Mouse (Mus musculus): ENCODE results near the gene Ccnyl1.
"Not testable (repeated sequence)": the region's sequence is repeated elsewhere in the genome, so short reads cannot be mapped to it uniquely, and the experiment has no call there.

The Ccnyl1 gene

DNA sequence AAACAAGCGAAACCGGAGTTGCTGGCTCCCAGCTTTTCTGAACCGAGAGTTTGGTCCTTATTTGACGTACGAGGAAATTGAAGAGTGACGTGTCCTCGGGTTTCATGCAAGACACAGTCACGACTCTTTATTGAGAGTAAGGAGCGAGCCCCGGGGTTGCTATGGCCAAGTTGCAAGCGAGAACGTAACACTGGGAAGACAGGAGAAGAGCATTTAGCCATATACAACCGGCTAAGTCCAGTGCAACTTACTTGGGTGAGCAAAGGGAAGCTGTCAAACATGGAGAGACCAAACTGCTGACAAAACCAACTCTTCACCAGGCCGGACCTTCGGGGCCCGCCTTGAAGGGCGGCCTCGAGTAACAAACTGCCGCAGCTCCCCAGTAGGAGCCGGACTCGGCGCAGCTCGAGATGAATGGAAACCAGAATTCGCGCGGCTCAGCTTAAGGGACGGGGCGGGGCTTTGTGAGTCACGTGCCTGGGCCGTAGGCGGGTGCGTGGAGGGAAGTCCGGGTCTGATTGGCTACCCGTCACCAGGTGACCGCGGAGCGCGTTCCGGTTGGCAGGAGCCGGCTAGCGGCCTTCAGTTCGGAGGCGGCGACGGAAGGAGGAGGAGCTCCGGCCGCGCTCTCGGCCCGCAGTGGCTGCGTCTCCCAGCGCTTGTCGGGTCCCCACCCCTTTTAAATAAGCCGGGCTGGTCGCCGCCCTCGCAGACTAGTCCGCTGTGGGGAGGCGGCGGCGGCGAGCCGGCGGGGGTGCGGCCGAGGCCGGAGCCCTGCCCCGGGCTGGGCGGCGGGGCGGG lies at the start of gene Ccnyl1:
TSS of gene Ccnyl1 (plus strand) at position 243 of the 801 bp plus-strand sequence.
- peak; percentile 99 for DNase-seq (ENCODE audit: low spot score)

DNA sequence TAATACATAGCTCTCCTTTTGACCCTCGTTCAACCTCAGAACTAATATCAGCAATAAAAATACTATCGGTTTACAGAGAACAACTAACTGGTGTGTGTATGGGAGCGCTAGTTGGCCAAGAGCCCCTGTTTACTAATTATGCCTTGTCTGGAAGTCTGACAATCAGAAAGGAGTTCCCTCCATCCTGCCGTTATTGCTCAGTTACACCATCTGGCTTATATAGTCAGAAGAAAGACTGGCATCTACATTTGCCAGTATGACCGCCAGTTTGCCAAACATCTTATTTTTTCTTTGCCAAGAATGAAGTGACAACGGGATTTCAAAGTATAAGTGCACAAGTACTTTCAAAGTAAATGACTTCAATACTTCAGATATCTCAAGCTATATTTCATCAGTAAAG lies 49.2 kb upstream of the Ccnyl1 start:
- DNase-seq (ENCODE audit: low spot score), result no peak

DNA sequence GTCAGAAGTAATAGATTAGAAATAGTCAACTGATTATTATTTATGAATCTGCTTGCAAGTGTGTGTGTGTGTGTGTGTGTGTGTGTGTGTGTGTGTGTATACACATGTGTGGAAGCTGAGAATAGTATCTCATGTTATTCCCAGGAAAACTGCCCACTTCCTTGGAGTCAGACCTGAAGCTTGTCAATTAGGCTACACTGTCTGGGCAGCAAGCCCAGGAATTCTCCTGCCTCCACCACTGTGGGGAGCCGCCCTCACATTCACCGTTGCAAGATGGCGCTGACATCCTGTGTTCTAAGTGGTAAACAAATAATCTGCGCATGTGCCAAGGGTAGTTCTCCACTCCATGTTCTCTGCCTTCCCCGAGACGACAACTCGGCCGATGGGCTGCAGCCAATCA lies 47.7 kb upstream of the Ccnyl1 start:
- DNase-seq (ENCODE audit: low spot score), result not testable (repeated sequence)

DNA sequence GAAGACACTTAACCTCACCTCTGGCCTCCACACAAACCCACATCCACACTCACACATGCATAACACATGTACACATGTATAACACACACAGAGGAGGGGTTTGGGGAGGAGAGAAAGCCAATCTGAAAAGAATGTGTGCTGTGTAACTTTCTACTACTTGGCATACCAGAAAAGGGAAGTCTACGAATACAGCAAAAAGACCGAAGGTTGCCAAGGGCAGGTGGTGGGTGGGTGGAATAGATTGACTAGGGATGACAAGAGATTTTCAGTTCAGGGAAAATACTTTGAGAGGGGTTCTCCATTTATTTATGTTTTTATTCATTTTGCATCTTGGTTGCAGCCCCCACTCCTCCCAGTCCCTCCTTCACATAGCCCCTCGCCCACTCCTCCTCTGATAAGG lies 45.7 kb upstream of the Ccnyl1 start:
- DNase-seq (ENCODE audit: low spot score), result no peak

DNA sequence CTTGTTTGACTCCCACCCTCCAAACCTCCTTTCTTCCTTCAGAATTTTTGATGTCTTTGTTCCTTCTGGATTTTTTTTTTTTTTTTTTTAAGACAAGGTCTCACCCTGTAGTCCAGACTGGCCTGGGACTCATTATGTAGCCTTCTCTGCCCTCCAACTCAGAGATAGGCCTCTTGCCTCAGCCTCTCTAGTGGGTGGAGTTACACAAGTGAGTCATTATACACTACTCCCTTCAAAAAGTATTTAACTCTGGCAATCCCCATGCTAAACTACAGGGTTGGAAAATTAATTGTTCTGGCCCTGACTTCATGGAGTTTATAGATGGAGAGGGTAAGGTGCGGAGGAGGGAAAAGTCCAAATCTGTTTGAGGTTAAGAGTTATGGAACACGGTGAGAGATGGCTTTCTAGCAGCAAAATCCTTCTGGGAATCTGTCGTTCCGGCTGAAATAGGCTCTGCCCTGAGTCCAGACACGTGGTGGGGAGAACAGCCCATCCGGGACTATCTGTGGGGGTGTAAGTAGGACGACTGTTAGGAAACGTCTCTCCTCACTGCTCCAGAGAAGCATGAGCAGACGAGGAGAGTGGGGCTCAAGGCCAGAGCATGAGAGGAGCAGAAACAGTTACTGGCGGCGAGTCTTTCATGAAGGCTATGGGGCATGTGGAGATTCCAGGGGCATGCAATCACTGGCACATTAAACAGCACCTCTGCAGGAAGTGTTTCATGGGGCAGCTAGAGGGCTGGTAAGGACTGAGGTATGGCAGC lies 40.7 kb upstream of the Ccnyl1 start:
- DNase-seq (ENCODE audit: low spot score), result no peak

DNA sequence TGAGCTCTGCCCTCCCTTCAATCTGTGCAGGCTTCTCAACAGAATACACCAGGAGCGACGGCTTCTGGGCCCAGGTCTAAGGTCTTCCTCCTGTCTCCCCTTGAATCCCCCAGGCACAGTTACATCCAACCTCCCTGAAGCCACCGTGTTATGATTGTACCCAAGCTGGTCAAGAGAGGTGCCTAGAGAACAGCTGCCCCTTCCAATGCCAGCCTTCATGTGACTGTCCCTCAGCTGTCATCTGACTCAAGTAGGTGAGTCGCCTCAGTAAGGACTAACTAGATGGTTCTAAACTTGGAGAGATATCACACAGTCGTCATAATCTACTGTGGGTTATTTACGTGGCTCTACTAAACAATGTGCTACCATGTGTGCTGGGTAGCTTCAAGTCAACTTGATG lies 36.6 kb upstream of the Ccnyl1 start:
- no peak for DNase-seq (ENCODE audit: low spot score)

DNA sequence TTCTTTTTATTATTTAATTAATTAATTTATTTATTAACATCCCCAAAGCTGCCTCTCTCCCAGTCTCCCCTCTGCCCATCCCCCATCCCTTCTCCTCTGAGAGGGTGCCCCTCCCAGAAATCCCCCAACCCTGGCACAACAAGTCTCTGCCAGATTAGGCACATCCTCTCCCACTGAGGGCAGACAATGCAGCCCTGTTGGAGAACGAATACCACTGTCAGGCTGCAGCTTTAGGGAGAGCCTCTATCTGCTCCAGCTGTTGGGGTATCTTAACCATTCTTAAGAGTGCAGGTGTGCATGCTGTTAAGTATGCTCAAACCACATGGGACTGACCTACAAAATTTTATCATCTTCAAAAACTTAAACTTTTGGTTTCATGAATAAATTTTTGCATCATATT lies 34.8 kb upstream of the Ccnyl1 start:
- no peak for DNase-seq (ENCODE audit: low spot score)

DNA sequence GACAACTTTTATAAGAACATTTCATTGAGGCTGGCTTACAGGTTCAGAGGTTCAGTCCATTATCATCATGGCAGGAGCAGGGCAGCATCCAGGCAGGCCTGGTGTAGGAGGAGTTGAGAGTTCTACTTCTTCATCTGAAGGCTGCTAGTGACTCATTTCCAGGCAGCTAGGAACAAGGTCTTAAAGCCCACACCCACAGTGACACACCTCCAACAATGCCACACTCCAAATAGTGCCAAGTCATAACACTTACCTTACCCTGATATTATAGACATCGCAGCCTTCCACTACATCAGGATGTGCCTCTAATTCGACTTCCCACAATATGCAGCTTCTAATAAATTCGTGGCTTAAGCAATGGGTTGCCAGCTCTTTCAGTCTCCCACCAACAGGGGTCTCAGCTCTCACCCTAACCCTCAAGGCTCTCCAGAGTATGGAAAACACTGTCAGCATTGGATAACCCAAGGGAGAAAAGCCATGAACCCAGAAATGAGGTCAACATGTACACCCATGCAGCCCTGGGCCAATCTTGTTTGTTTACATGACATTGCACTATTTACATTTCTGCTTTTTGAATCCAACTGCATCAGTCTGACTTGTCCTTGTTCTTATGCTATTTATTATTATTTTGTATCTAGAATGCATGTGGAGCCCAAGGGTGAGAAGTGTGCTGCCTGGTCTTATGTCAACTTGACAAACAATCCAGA lies 33.7 kb upstream of the Ccnyl1 start:
- no peak for DNase-seq (ENCODE audit: low spot score)

DNA sequence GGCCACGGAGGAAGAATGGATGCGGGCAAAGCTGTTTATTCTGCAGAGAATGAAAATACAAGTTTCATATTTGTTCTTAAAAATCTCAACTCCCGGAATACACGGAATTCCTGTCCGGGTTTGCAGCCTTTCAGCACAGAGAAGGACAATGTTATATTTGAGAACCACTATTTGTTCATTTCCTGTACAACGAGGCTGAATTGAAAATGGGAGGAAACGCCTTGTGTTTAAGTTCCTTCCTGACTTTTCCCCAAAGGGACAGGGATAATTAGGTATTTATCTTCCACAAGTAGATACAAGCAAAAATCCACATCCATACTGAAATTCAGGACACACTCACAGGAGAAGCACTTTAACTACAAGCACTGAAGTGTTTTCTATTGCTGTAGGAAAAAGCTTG lies 31.4 kb upstream of the Ccnyl1 start:
- DNase-seq (ENCODE audit: low spot score), result no peak

DNA sequence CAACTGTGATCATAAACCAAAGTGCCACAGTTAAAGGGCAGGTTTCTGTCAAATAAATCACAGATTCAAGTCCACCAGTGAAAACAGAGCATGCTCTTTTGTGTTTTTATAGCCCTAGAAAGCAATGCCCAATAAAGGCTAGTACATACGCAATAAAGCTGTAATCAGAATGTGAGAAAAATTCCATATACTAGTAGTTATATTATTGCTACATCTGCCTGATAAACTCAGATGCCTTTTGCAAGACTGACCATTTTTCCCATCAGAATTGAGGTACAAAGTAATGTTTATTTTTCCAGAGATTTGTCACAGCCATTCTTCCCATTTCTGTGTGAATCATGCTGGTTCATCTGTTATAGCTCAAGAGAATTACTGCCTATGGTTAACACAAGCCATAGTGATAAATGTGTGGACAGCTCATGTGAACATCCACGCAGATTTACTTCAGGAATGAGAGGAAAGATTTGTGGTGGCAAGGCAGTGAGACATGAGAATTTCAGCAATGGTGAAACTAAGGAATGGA lies 23.1 kb upstream of the Ccnyl1 start:
- DNase-seq (ENCODE audit: low spot score), result no peak

DNA sequence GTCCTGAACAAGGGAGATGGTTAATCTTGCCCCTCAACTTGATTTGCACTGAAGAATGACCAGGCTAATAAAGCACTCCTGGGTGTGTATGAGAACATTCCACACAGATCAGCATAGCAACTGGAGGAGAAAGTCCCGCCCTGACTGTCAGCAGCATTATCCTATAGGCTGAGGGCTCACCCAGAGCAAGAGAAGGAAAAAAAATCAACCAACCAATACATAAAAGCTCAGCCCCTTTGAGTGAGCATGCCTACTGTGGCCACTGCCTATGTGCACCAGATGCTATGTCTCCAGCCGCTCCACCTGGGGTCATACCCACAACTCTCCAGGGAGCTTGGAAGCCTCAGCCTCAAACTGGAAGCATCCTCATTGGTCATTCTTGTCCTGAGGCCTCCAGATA lies 20.8 kb upstream of the Ccnyl1 start:
- no peak for DNase-seq (ENCODE audit: low spot score)

DNA sequence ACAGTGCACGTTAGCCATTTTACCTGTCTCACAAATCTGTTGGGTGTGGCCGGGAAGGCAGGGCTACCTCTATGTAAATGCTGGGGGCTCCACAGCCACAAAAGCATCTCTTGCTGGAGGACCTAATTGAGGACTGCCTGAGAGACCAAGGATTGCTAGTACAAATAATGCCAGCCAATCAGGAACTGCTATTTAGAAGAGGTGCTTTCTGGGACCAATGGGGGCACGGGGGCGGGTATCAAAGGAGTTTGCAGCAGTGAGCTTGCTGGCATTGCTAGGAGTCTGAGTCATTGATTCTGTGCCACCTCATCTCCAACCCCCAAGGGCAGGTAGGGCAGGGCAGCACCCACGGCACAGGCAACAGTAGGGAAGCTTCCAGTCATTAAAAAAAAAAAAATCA lies 16.3 kb upstream of the Ccnyl1 start:
- no peak for DNase-seq (ENCODE audit: low spot score)

DNA sequence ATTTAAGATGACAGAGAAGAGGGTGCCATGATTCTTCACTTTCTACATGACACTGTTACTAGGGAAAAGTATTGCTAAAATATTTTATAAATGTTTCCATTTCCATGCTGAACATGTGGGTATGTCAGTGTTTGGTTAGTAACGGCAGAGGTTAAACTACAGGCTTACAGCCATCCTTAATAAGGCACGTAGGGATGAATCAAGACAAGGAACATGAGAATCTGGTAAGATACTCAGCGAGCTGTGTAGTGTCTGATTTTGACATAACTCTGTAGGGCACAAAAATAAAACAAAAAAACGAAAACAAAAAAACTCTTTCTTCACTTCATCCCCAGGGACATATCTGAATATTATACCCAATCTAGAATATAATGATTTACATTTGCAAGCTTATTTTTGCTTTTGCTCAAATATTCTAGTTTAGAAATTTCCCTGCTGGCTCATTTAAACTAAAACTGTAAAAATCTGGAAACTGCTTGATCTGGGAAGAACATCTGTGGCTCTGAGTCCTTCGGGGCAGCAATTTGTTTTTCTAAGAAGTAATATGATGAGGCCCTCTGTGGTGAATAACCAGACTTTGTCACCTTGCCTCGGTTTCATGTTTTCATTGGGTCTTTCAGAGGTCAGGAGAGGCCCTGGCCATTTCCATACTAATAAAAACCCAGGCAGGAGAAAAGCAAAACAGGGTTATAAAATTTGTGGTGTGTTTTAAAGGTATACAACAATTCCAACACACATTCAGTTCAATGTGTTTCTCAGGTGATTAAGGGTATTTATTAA lies 14.0 kb upstream of the Ccnyl1 start:
- no peak for DNase-seq (ENCODE audit: low spot score)

DNA sequence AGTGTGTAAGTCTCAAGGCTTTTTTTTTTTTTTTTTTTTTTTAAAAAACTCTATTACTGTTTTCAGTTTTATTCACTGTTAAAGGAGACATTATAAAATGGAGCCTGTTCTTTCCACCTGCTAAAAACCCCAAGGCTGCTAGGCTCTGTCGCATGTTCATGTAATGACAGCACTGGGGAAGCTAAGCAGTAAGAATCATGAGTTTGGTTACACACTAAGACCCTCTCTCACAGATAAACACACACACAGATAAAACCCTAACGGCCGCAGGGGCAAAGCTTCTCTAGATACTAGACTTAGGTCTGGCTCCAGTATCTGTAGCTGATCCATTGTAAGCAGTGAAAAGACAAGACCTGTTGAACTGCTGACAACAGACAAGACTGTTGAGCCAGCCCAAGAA lies 8.8 kb upstream of the Ccnyl1 start:
- DNase-seq (ENCODE audit: low spot score), result no peak

DNA sequence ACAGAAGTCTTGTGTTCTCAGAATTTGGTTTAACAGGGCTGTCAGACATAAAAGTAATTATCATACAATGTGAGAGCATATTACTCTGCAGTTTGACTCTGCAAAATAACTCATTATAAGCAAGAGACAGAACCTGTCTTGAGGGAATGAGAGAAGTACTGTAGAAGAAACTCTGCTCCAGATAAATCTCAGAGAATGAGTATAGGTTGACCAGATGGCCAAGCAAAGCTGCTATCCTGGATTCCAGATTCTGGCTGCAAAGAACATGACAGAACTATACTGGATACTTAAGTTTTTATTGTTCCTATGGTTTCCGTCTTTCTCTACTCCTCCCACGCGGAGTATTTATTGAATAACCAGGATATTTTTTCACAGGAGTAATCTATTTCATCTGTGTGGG lies 7.2 kb upstream of the Ccnyl1 start:
- DNase-seq (ENCODE audit: low spot score), result no peak

DNA sequence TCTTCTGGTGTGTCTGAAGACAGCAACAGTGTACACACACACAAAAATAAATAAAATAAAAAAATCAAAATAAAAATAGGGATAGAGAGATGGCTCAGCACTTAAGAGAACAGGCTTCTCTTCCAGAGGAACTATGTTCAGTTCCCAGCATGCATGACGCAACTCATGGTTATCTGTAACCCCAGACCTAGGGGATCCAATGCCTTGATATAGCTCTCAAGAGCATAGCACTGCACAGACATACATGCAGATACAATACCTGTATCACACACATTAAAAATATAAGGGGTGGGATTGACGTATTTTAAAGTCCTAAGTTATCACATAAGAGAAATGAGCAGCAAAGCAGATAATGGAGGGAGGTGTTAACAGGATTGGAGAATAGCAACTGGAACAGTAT lies 5.8 kb upstream of the Ccnyl1 start:
- no peak for DNase-seq (ENCODE audit: low spot score)

DNA sequence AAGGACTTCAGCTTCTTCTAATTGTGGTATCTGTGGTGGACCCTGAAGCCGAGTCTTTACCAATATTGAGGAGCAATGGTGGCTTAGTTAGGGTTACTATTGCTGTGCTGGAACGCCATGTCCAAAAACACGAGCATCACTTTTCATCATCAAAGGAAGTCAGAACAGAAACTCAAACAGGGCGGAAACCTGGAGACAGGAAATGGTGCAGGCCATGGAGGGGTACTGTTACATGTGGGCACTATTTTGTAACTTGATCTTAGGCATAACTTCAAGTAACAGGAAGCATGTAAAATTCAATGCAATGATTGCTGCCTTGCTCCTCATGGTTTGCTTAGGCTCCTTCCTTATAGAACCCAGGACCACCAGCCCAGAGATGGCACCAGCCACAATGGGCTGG lies 2.2 kb upstream of the Ccnyl1 start:
- no peak for DNase-seq (ENCODE audit: low spot score)

DNA sequence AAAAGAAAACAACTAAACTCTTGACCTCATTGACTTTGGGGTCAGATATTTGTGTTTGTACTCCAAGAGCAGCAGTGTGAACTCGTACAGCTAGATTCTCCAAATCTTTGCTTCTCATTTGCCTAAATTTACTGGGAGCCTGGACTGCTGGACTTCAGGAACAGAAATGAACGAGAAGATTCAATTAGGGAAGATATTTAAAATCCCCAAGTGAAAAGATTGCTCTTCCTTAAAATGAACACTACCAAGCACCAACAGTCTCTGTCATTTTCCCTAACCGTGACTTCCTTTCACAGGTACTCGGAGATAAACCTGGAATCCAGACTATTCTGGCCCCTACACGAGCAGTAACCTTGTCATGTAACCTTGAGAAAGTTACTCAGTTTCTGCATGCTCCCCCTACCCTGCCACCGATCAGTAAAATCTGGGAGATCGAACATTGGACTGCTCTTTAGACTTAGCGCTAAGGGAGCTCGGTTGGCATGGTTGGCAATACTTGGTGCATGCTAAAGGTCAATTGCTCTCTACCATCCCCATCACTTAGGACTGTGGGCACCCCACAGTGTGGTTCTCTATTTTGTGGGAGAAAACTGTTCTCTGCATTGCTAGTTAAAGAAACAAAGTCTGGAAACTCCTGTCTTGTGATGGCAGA lies 568 bp upstream of the Ccnyl1 start:
- no peak for DNase-seq (ENCODE audit: low spot score)

DNA sequence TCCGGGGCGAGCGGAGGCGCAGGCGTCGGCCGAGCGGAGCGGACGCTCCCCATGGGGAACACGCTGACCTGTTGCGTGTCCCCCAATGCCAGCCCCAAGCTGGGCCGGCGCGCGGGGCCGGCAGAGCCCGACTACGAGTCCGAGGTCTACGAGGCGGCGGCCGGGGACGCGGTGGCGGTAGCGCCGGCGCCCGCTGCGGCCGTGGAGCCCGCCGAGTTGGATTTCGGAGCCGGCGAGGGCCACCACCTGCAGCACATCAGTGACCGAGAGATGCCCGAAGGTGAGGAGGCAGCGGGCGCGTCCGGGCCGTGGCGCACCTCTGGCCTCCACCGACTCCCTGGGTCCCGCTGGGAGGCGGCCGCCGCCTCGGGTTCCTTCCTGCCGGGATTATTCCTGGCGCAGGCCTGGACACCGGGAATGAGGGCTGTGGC lies 881 bp downstream of the Ccnyl1 start:
- DNase-seq (ENCODE audit: low spot score), result peak; percentile 14

DNA sequence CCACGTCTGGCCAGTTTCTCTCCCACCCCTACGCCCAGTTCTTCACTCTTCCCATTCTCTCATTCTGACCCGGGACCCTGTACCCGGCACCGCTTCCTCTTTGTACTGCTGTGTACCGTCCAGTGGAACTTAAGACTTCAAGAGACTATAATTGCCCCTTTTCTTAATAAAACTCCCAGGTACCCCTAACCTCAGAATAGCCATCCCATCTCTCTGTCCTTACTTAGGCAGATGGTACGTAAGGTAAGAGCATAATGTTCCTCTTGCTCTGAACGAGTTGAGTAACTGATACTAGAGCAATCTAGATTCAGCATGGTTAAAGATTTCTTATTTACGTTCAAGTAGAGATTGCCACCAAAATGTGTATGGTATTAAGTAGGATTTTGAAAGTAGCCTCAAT lies 1.3 kb downstream of the Ccnyl1 start:
- no peak for DNase-seq (ENCODE audit: low spot score)

DNA sequence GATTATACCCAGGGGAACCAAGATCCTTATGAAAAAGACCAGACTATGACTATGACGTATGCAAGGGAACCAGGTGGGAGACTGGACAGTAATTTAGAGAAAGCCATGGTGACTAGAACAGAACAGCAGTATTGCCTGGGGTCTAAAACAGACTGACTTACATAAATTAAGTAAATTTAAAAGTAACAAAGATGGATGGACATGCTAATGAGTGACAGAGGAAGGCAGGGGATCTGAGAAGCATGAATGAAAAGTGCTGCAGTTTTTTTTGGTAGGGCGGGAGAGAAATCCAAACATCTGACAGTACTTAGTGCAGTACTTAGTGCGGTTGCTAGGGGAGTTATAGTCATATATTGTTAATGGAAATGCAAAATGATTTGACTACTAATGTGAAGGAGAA lies 4.9 kb downstream of the Ccnyl1 start:
- no peak for DNase-seq (ENCODE audit: low spot score)
